Mouse (Mus musculus) MEL (cell line): Measurements from ENCODE around the gene Srebf1. TPM values are rescaled to one million over a fixed set of nuclear protein-coding genes. Genes with fewer than 3 reads are reported as not detected.
A peak's percentile ranks its signal among the peaks of the same experiment; 100 is the strongest.

Source experiments
- DNase-seq: peaks from one replicate; pipeline ENCODE4 v3.0.0; 2011; ENCODE audit warnings: low read depth, low spot score
- H3K27ac ChIP-seq: 2 replicates; pipeline ENCODE4 v1.5.1; 2012; ENCODE audit warnings: low read depth, mild to moderate bottlenecking, control low read depth, low read length, moderate library complexity; ENCODE audit not compliant: control insufficient read depth
- H3K27me3 ChIP-seq, 2 experiments: fragments of 150-350 bp in 1 of 2; sonication (generic) in 1 of 2; 2 replicates each; pipeline ENCODE4 v1.6.1; 2012; ENCODE audit warnings: low read length in 2 of 2, mild to moderate bottlenecking in 2 of 2, improper control_type of control experiment in 1 of 2, moderate library complexity in 1 of 2; ENCODE audit not compliant: insufficient read depth in 2 of 2, control insufficient read depth in 1 of 2
- H3K36me3 ChIP-seq, 2 experiments: 2 replicates each; pipeline ENCODE4 v1.6.1; 2012 to 2014; ENCODE audit warnings: low read length in 2 of 2, improper control_type of control experiment in 1 of 2, inconsistent platforms in 1 of 2, mild to moderate bottlenecking in 1 of 2; ENCODE audit not compliant: insufficient read depth in 2 of 2, control insufficient read depth in 1 of 2
- H3K4me1 ChIP-seq, 2 experiments: fragments of 150-350 bp in 1 of 2; sonication (generic) in 1 of 2; 2 replicates each; pipeline ENCODE4 v1.6.1; 2012; ENCODE audit warnings: low read length in 2 of 2, improper control_type of control experiment in 1 of 2, mild to moderate bottlenecking in 1 of 2; ENCODE audit not compliant: insufficient read depth in 2 of 2, control insufficient read depth in 1 of 2
- H3K4me3 ChIP-seq, 2 experiments: fragments of 150-350 bp in 1 of 2; sonication (generic) in 1 of 2; 2 replicates each; pipeline ENCODE4 v1.5.1; 2012; ENCODE audit warnings: low read depth in 2 of 2, low read length in 2 of 2, mild to moderate bottlenecking in 2 of 2, moderate library complexity in 2 of 2, control low read depth in 1 of 2, improper control_type of control experiment in 1 of 2; ENCODE audit not compliant: control insufficient read depth in 1 of 2, insufficient read depth in 1 of 2
- H3K79me2 ChIP-seq: 2 replicates; pipeline ENCODE4 v1.6.1; 2012; ENCODE audit warnings: mild to moderate bottlenecking, low read length, moderate library complexity; ENCODE audit not compliant: control insufficient read depth, poor library complexity, insufficient read depth
- H3K9ac ChIP-seq: 2 replicates; pipeline ENCODE4 v1.6.1; 2012; ENCODE audit warnings: low read depth, mild to moderate bottlenecking, control low read depth, low read length, moderate library complexity; ENCODE audit not compliant: control insufficient read depth, poor library complexity, severe bottlenecking
- H3K9me3 ChIP-seq: fragments of 150-350 bp; sonication (generic); replicated peaks from 2 replicates; pipeline ENCODE4 v1.6.1; 2012; ENCODE audit warnings: mild to moderate bottlenecking, low read length, improper control_type of control experiment, moderate library complexity; ENCODE audit not compliant: insufficient read depth
- CHD2 ChIP-seq: IDR thresholded peaks from 2 replicates; pipeline ENCODE4 v1.6.1; 2011; ENCODE audit warnings: low read length, improper control_type of control experiment
- CTCF ChIP-seq, 3 experiments: IDR thresholded peaks in 2 of 3; conservative IDR thresholded peaks in 1 of 3; 2 replicates each; pipeline ENCODE4 v1.5.1; 2011 to 2012; ENCODE audit warnings: low read length in 3 of 3, low read depth in 2 of 3, mild to moderate bottlenecking in 2 of 3, improper control_type of control experiment in 1 of 3, inconsistent platforms in 1 of 3, mixed read lengths in 1 of 3, moderate library complexity in 1 of 3; ENCODE audit not compliant: control insufficient read depth in 1 of 3, insufficient read depth in 1 of 3, poor library complexity in 1 of 3, severe bottlenecking in 1 of 3
- ELF1 ChIP-seq: IDR thresholded peaks from 2 replicates; pipeline ENCODE4 v1.6.1; 2014; ENCODE audit warnings: low read depth, mild to moderate bottlenecking, inconsistent platforms, low read length, improper control_type of control experiment, moderate library complexity
- ETS1 ChIP-seq: IDR thresholded peaks from 2 replicates; pipeline ENCODE4 v1.6.1; 2012; ENCODE audit warnings: low read depth, mild to moderate bottlenecking, inconsistent platforms, low read length, improper control_type of control experiment, moderate library complexity
- HCFC1 ChIP-seq: IDR thresholded peaks from 2 replicates; pipeline ENCODE4 v1.6.1; 2012; ENCODE audit warnings: low read depth, mild to moderate bottlenecking, inconsistent platforms, low read length, improper control_type of control experiment, moderate library complexity
- MAX ChIP-seq: IDR thresholded peaks from 2 replicates; pipeline ENCODE4 v1.6.1; 2011; ENCODE audit warnings: low read length, improper control_type of control experiment
- MXI1 ChIP-seq: IDR thresholded peaks from 2 replicates; pipeline ENCODE4 v1.6.1; 2011; ENCODE audit warnings: mild to moderate bottlenecking, low read depth, low read length, improper control_type of control experiment
- MYC ChIP-seq: IDR thresholded peaks from 2 replicates; pipeline ENCODE4 v1.6.1; 2011; ENCODE audit warnings: low read depth, mild to moderate bottlenecking, low read length, improper control_type of control experiment, moderate library complexity
- POLR2AphosphoS2 ChIP-seq: IDR thresholded peaks from 2 replicates; pipeline ENCODE4 v1.6.1; 2011; ENCODE audit warnings: low read length, improper control_type of control experiment
- POLR2AphosphoS5 ChIP-seq: IDR thresholded peaks from 2 replicates; pipeline ENCODE4 v1.6.1; 2012; ENCODE audit warnings: low read depth, borderline replicate concordance, mild to moderate bottlenecking, inconsistent platforms, low read length, moderate library complexity, mixed read lengths
- RCOR1 ChIP-seq: IDR thresholded peaks from 2 replicates; pipeline ENCODE4 v1.6.1; 2012; ENCODE audit warnings: low read depth, mild to moderate bottlenecking, inconsistent platforms, low read length, improper control_type of control experiment
- SMC3 ChIP-seq: IDR thresholded peaks from 2 replicates; pipeline ENCODE4 v1.6.1; 2011; ENCODE audit warnings: low read depth, low read length, improper control_type of control experiment
- TCF12 ChIP-seq: IDR thresholded peaks from 2 replicates; pipeline ENCODE4 v1.6.1; 2014; ENCODE audit warnings: low read depth, mild to moderate bottlenecking, inconsistent platforms, low read length, improper control_type of control experiment, moderate library complexity
- UBTF ChIP-seq: IDR thresholded peaks from 2 replicates; pipeline ENCODE4 v1.6.1; 2012; ENCODE audit warnings: low read depth, mild to moderate bottlenecking, inconsistent platforms, low read length, improper control_type of control experiment, moderate library complexity, borderline replicate concordance; ENCODE audit not compliant: insufficient read depth
- USF2 ChIP-seq, 2 experiments: IDR thresholded peaks; 2 replicates each; pipeline ENCODE4 v1.6.1; 2011 to 2012; ENCODE audit warnings: improper control_type of control experiment in 2 of 2, low read length in 2 of 2, borderline replicate concordance in 1 of 2, inconsistent platforms in 1 of 2, low read depth in 1 of 2, mild to moderate bottlenecking in 1 of 2; ENCODE audit not compliant: insufficient read depth in 1 of 2
- ZNF384 ChIP-seq: IDR thresholded peaks from 2 replicates; pipeline ENCODE4 v1.6.1; 2012; ENCODE audit warnings: low read depth, mild to moderate bottlenecking, inconsistent platforms, low read length, improper control_type of control experiment
- polyA plus RNA-seq, 2 experiments: library from polyadenylated mRNA; stranded (reverse) in 1 of 2; unstranded in 1 of 2; fragments of >175 nt in 1 of 2; fragments of >200 nt in 1 of 2; gene quantifications; 2 replicates each; pipeline versions ENCODE4 v1.2.1 to v1.2.4; 2012; ENCODE audit warnings: low replicate concordance in 2 of 2, low read depth in 1 of 2; ENCODE audit not compliant: insufficient read length in 2 of 2, insufficient read depth in 1 of 2, missing spikeins in 1 of 2
- total RNA-seq: library from RNA; depleted of rRNA; stranded (reverse); fragments of 300-350 nt; gene quantifications from 2 replicates; pipeline ENCODE4 v1.2.3, GENCODE M21; 2012

Gene Srebf1
- total and polyA plus RNA-seq, 3 experiments: 241 to 288 TPM; not detected in 1

DNA sequence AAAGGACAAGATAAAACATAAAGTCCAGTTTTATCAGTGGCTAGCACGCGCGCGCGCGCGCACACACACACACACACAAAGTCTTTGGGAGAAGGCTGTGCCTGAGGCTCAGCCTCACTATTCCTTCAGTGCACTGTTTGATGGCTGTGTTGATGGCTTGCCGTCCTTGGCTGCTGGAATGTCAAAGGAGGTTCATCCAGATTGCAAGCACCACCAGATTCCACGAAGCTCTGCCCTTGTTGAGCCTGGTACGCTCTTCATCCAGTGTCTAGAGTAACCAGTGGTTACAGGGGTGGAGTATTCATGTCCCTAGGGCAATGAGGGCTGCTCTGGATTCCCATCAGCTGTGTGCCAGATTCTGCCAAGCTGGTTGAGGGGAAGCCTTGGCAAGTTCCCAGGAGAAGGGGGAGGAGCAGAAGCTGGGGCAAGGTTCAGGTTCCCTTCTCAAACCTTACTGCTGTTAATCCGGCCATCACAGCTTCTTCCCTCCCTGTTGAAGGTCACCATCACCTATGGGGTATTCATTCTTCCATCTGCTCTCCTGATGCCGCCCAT, 40.2 kb downstream of the Srebf1 start:
- DNase-seq: no peak
- Histone ChIP-seq H3K4me3 (no peak overlapping the region), H3K79me2 (no peaks in the 10 kb centered on the region), H3K27ac (no peak overlapping the region), H3K4me1 (peaks cover 0 to 3% of the 10 kb centered on the region in 2 experiments; a peak in 1 of 4 replicates), H3K27me3 (no peaks in the 10 kb centered on the region), H3K9ac (no peak overlapping the region), H3K9me3 (no peaks in the 10 kb centered on the region), H3K36me3 (peaks cover 2 to 9% of the 10 kb centered on the region in 2 experiments; a peak in 1 of 4 replicates)
- TF ChIP-seq POLR2AphosphoS2 (0 out of 2 replicates have a peak, but pooled peaks have one; percentile 21), MXI1 (no peak)

DNA sequence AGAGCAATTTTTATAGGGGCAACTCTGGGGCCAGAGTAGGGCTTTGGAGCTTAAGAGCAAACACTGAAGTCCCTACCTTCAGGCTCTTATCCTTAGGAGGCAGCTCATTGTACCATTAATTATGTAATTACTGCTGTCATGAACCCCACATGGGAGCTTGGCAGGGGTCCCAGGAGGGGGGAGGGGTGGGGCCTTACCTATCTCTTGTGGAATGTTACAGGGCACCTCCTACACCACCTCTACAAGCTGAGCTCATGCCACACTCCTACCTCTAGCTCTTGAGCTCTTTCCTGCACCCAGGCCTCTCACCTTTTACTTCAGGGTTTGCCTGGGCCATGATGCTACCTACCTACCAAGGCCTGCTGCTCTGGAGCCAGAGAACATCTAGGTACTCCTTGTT, 43.9 kb downstream of the Srebf1 start:
- DNase-seq: peak; percentile 33
- Histone ChIP-seq H3K9me3 (no peaks in the 10 kb centered on the region), H3K79me2 (no peaks in the 10 kb centered on the region), H3K27ac (no peak overlapping the region), H3K4me3 (no peak overlapping the region), H3K9ac (no peak overlapping the region), H3K27me3 (no peaks in the 10 kb centered on the region), H3K36me3 (peaks cover 2 to 3% of the 10 kb centered on the region in 2 experiments; a peak in 1 of 4 replicates), H3K4me1 (no peaks in the 10 kb centered on the region; a peak in 1 of 4 replicates)
- TF ChIP-seq RCOR1 (no peak), CHD2 (no peak), ETS1 (0 out of 2 replicates have a peak, but pooled peaks have one; percentile 35), USF2 (IDR thresholded peaks at IDR 0.05; ENCODE audit: borderline replicate concordance in 1 of 2, insufficient read depth in 1 of 2, low read depth in 1 of 2, low read length in 2 of 2) (no peak), UBTF (no peak), HCFC1 (no peak), ELF1 (no peak)

DNA sequence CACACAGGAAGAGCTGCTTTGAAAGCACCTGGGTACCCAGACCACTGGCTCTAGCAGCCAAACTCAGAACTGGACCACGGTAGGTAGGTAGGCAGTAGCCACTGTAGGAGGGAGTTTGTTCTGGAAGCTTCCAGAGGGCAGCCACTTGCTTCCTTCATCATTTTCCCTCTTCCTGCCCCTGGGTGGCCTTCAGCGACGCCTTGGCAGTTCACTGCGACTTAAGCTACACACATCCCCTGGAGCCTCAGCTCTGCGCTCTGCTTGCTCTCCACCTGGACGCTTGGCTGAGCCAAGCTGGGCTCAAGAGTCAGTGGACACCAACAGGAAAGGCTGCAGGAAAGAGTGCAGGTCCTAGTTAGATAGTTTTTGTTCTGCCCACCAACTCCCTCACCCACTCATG, 44.4 kb downstream of the Srebf1 start:
- peaks cover 2 to 3% of the 10 kb centered on the region in 2 experiments; a peak in 1 of 4 replicates for H3K36me3 ChIP-seq
- H3K79me2 ChIP-seq: no peaks in the 10 kb centered on the region
- H3K9ac ChIP-seq: no peak overlapping the region
- H3K27me3 ChIP-seq: no peaks in the 10 kb centered on the region
- H3K4me1 ChIP-seq: no peaks in the 10 kb centered on the region; a peak in 1 of 4 replicates
- DNase-seq: no peak
- no peaks in the 10 kb centered on the region for H3K9me3 ChIP-seq
- TF ChIP-seq MAX (no peak), CHD2 (no peak), SMC3 (no peak), MYC (no peak), TCF12 (no peak), POLR2AphosphoS5 (no peak), CTCF (IDR thresholded peaks at IDR 0.05 in 2 of 3, conservative IDR thresholded peaks at IDR 0.05 in 1 of 3; ENCODE audit: control insufficient read depth in 1 of 3, insufficient read depth in 1 of 3, low read depth in 2 of 3, low read length in 3 of 3, poor library complexity in 1 of 3, severe bottlenecking in 1 of 3) (no peak), ZNF384 (no peak)
- no peak overlapping the region for H3K27ac ChIP-seq
- H3K4me3 ChIP-seq: no peak overlapping the region
